Mouse (Mus musculus) heart, adult 2 months (tissue): Measurements from ENCODE around the gene Cacna2d4.

ENCODE experiments used
- CTCF ChIP-seq: fragments of 200-600 bp; IDR thresholded peaks from 2 replicates; pipeline ENCODE4 v1.8.1; 2022; ENCODE audit warnings: antibody characterized with exemption, mild to moderate bottlenecking, moderate library complexity
- EP300 ChIP-seq: fragments of 200-500 bp; IDR thresholded peaks from 2 replicates; pipeline ENCODE4 v1.6.1; 2011; ENCODE audit warnings: low read depth, low read length, control low read depth; ENCODE audit not compliant: insufficient read depth
- POLR2A ChIP-seq: fragments of 200-500 bp; IDR thresholded peaks from 2 replicates; pipeline ENCODE4 v1.6.1; 2011; ENCODE audit warnings: mild to moderate bottlenecking, low read depth, low read length, control low read depth; ENCODE audit not compliant: insufficient read depth

- TF ChIP-seq POLR2A (no peak), CTCF (peak; percentile 20), EP300 (no peak)
Observed at GRCm38 (mm10) chr6:119246082-119246481, 9.8 kb downstream of the Cacna2d4 start.
